8 mouse cellular contexts compared by ENCODE assay signal in genomic region chr17:25837076-25837410, GRCm38 (mm10). TPM values are rescaled to one million over a fixed set of nuclear protein-coding genes. Genes with fewer than 3 reads are reported as not detected.
DNase-seq lines count a peak whose midpoint lies in the region; ATAC-seq and TF ChIP-seq lines count a peak whose summit lies in the region.

Rhbdl1 (minus strand) TSS chr17:25837295.

- peak within 1 kb of the TSS; percentile 89 for H3K27ac ChIP-seq in hindbrain, embryonic 14.5 days
- no peak within 1 kb of the TSS for H3K27ac ChIP-seq in lung, postnatal 0 days (ENCODE audit: low read length)

- ATAC-seq in hindbrain, embryonic 14.5 days (ENCODE audit: low FRiP score) = peak; percentile 38
- ATAC-seq in lung, postnatal 0 days = no peak

- whole genome bisulfite sequencing in hindbrain, embryonic 14.5 days = 1% methylated on average over 28 of the region's 29 CpGs
- WGBS in lung, postnatal 0 days = under 1% methylated on average over 22 of the region's 29 CpGs

- TF ChIP-seq CTCF in lung, postnatal 0 days (IDR thresholded peaks at IDR 0.05) = no peak

- peak; percentile 68 to 77 for DNase-seq in adrenal gland, adult 18-20 months (ENCODE audit: low spot score in 2 of 2)
- DNase-seq in cerebellum, postnatal 14 days = peak; percentile 91
- DNase-seq in frontal cortex, postnatal 36 days (ENCODE audit: low spot score in 2 of 2) = peak; percentile 86 to 89
- DNase-seq in hindbrain, embryonic 14.5 days (ENCODE audit: low spot score) = peak; percentile 86
- DNase-seq in layer of hippocampus, postnatal 36 days = peak; percentile 84
- DNase-seq in lung, postnatal 0 days (ENCODE audit: low spot score) = peak; percentile 62
- DNase-seq in retina, postnatal 1 day = peak; percentile 84
- DNase-seq in adipocyte (ENCODE audit: low spot score) = no peak

- no peaks in the 10 kb centered on the region for H3K9me3 ChIP-seq in hindbrain, embryonic 14.5 days (ENCODE audit: control insufficient read depth, low read length)
- H3K9me3 ChIP-seq in lung, postnatal 0 days (ENCODE audit: low read length) = no peaks in the 10 kb centered on the region

- peaks cover 45% of the 10 kb centered on the region for H3K36me3 ChIP-seq in hindbrain, embryonic 14.5 days (replicated peaks; ENCODE audit: control insufficient read depth, insufficient read depth)
- peaks cover 8% of the 10 kb centered on the region; the same call in 1 of the 2 replicates for H3K36me3 ChIP-seq in lung, postnatal 0 days (ENCODE audit: insufficient read depth, low read length)

- peak within 1 kb of the TSS; percentile 50 for H3K4me3 ChIP-seq in hindbrain, embryonic 14.5 days (replicated peaks; ENCODE audit: low read length)
- H3K4me3 ChIP-seq in lung, postnatal 0 days (ENCODE audit: low read depth, low read length) = peak within 1 kb of the TSS; percentile 31; the same call in 1 of the 2 replicates

- TF ChIP-seq EP300 in lung, postnatal 0 days (IDR thresholded peaks at IDR 0.05) = no peak

- peaks cover 51% of the 10 kb centered on the region for H3K4me1 ChIP-seq in hindbrain, embryonic 14.5 days (replicated peaks; ENCODE audit: control insufficient read depth, insufficient read depth, low read length)
- H3K4me1 ChIP-seq in lung, postnatal 0 days (ENCODE audit: insufficient read depth, low read depth, low read length) = peaks cover 28% of the 10 kb centered on the region

- no peaks in the 10 kb centered on the region for H3K27me3 ChIP-seq in hindbrain, embryonic 14.5 days (ENCODE audit: control insufficient read depth, insufficient read depth, low read length)
- H3K27me3 ChIP-seq in lung, postnatal 0 days (replicated peaks; ENCODE audit: insufficient read depth, low read length) = no peaks in the 10 kb centered on the region

- peak within 1 kb of the TSS; percentile 96 for H3K4me2 ChIP-seq in hindbrain, embryonic 14.5 days (replicated peaks)
- peak within 1 kb of the TSS; percentile 68 for H3K4me2 ChIP-seq in lung, postnatal 0 days (replicated peaks; ENCODE audit: low read depth, low read length)

- H3K9ac ChIP-seq in hindbrain, embryonic 14.5 days = peak within 1 kb of the TSS; percentile 81
- H3K9ac ChIP-seq in lung, postnatal 0 days (replicated peaks; ENCODE audit: low read depth) = no peak within 1 kb of the TSS

RNA-seq across cellular contexts. Expression of gene Rhbdl1, which starts in this region (rescaled TPM):
- total RNA-seq in adrenal gland, adult 18-20 months (2021) = 10 to 100 TPM; 13.6 to 18.4 TPM
- 51.3 and 57.1 TPM in 2 replicates for polyA plus RNA-seq in hindbrain, embryonic 14.5 days (2014; fragmentation: Nextera tagmentation; extraction: Ambion mirVana)
- total RNA-seq in layer of hippocampus, postnatal 36 days (2021) = 10 to 100 TPM; 47.9 to 49.0 TPM
- polyA plus RNA-seq in lung, postnatal 0 days (2015; fragmentation: Nextera tagmentation; extraction: Ambion mirVana) = 1.4 and 1.7 TPM in 2 replicates

Comparison
In these comparisons a context has a peak if more than half of its experiments do, and no peak if none do; other contexts are left out.
1. RNA of gene Rhbdl1 (polyA plus RNA-seq): 51.3 to 57.1 TPM in hindbrain, embryonic 14.5 days; 1.4 to 1.7 TPM in lung, postnatal 0 days; every median in the first group is over 10 times any median in the second.